Mouse (Mus musculus) heart, embryonic 16.5 days (tissue): ENCODE results near the gene Itgb6. TPM values are rescaled to one million over a fixed set of nuclear protein-coding genes. Genes with fewer than 3 reads are reported as not detected.

Source experiments
- ATAC-seq: fragments of 200-750 bp; cut with Nextera tagmentation; replicated peaks from 2 replicates; pipeline ENCODE4 v1.8.0; 2017; ENCODE audit warnings: moderate number of reproducible peaks; ENCODE audit not compliant: insufficient read depth, low FRiP score; ENCODE audit errors: extremely low read depth
- H3K27ac ChIP-seq: fragments of 300-500 bp; sonication (generic); 2 replicates; pipeline ENCODE4 v1.5.1; 2014; ENCODE audit warnings: mild to moderate bottlenecking, low read length, control low read depth, moderate library complexity
- H3K27me3 ChIP-seq: fragments of 300-500 bp; sonication (generic); 2 replicates; pipeline ENCODE4 v1.6.1; 2014; ENCODE audit warnings: low read length, mixed read lengths; ENCODE audit not compliant: control insufficient read depth, insufficient read depth
- H3K36me3 ChIP-seq: fragments of 300-500 bp; sonication (generic); 2 replicates; pipeline ENCODE4 v1.6.1; 2014; ENCODE audit not compliant: control insufficient read depth, insufficient read depth
- H3K4me1 ChIP-seq: fragments of 300-500 bp; sonication (generic); 2 replicates; pipeline ENCODE4 v1.6.1; 2014; ENCODE audit warnings: low read length, mixed read lengths; ENCODE audit not compliant: control insufficient read depth, insufficient read depth
- H3K4me2 ChIP-seq: fragments of 300-500 bp; sonication (generic); 2 replicates; pipeline ENCODE4 v1.6.1; 2014; ENCODE audit warnings: low read depth, mild to moderate bottlenecking, control low read depth, low read length
- H3K4me3 ChIP-seq: fragments of 300-500 bp; sonication (generic); 2 replicates; pipeline ENCODE4 v1.5.1; 2014; ENCODE audit warnings: mild to moderate bottlenecking, control low read depth, low read length
- H3K9ac ChIP-seq: fragments of 300-500 bp; sonication (generic); 2 replicates; pipeline ENCODE4 v1.6.1; 2014; ENCODE audit warnings: low read length, control low read depth
- H3K9me3 ChIP-seq: fragments of 300-500 bp; sonication (generic); replicated peaks from 2 replicates; pipeline ENCODE4 v1.6.1; 2016; ENCODE audit warnings: low read length; ENCODE audit not compliant: control insufficient read depth
- WGBS: fragments of 180-500 bp; shearing (Covaris S2); extraction: QIAGEN DNeasy Blood & Tissue Kit; methylation state at CpG from one replicate; pipeline ENCODE4 v1.1.7; 2014; 5-methylcytosine and 5-hydroxymethylcytosine counted together
- polyA plus RNA-seq: library from polyadenylated mRNA; unstranded; fragments of >200 nt; fragmentation: Nextera tagmentation; extraction: Ambion mirVana; gene quantifications from 2 replicates; pipeline ENCODE4 v1.2.1, GENCODE M21; 2015

The Itgb6 gene
- polyA plus RNA-seq, 1 experiment from 2014 or later: 0.28 TPM

DNA sequence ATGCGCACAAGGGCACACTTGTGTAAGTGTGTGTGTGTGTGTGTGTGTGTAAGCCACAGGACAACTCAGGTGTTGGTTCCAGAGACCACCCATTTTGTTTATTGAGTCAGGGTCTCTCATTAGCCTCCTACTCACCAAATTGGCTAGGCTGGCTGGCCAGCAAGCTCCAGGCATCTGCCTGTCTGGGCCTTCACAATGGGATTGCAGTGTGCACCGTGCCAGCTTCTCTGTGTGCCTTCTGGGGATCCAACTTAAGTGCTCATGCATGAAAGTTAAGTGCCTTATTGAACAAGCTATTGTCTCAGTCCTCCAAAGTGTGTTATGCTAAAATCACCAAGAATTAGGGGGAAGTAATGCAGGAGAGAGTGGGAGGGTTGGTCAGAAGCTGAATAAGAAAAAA, 92.1 kb downstream of the Itgb6 start:
- no peak overlapping the region for H3K27ac ChIP-seq
- no peak overlapping the region for H3K9ac ChIP-seq
- no peak for ATAC-seq
- no peaks in the 10 kb centered on the region for H3K36me3 ChIP-seq
- H3K4me1 ChIP-seq: no peaks in the 10 kb centered on the region
- WGBS: 76% methylated on average over 2 of the region's 2 CpGs
- no peaks in the 10 kb centered on the region for H3K9me3 ChIP-seq
- no peaks in the 10 kb centered on the region for H3K27me3 ChIP-seq
- no peak overlapping the region for H3K4me2 ChIP-seq
- H3K4me3 ChIP-seq: no peak overlapping the region

GRCm38 (mm10) chr2:60627952-60628351, 94.5 kb downstream of the Itgb6 start:
- no peak overlapping the region for H3K4me3 ChIP-seq
- no peaks in the 10 kb centered on the region for H3K27me3 ChIP-seq
- H3K27ac ChIP-seq: no peak overlapping the region
- no peak overlapping the region for H3K4me2 ChIP-seq
- H3K9ac ChIP-seq: no peak overlapping the region
- 81% methylated on average over 4 of the region's 4 CpGs for WGBS
- ATAC-seq: no peak
- no peaks in the 10 kb centered on the region for H3K36me3 ChIP-seq
- H3K9me3 ChIP-seq: no peaks in the 10 kb centered on the region
- no peaks in the 10 kb centered on the region for H3K4me1 ChIP-seq

GRCm38 (mm10) chr2:60627515-60627914, 94.9 kb downstream of the Itgb6 start:
- no peak overlapping the region for H3K4me2 ChIP-seq
- no peak for ATAC-seq
- no peaks in the 10 kb centered on the region for H3K36me3 ChIP-seq
- no peak overlapping the region for H3K4me3 ChIP-seq
- no peaks in the 10 kb centered on the region for H3K4me1 ChIP-seq
- no peaks in the 10 kb centered on the region for H3K9me3 ChIP-seq
- no peak overlapping the region for H3K9ac ChIP-seq
- no peaks in the 10 kb centered on the region for H3K27me3 ChIP-seq
- WGBS: 70% methylated on average over 10 of the region's 10 CpGs
- no peak overlapping the region for H3K27ac ChIP-seq

- 32% methylated on average over 2 of the region's 2 CpGs for WGBS
- H3K4me2 ChIP-seq: no peak overlapping the region
- ATAC-seq: no peak
- no peaks in the 10 kb centered on the region for H3K27me3 ChIP-seq
- H3K9me3 ChIP-seq: 0 out of 2 replicates have a peak, but pooled peaks cover 2% of the 10 kb centered on the region
- H3K4me3 ChIP-seq: no peak overlapping the region
- H3K4me1 ChIP-seq: no peaks in the 10 kb centered on the region
- no peak overlapping the region for H3K27ac ChIP-seq
- H3K9ac ChIP-seq: no peak overlapping the region
- H3K36me3 ChIP-seq: no peaks in the 10 kb centered on the region
Observed at GRCm38 (mm10) chr2:60625766-60626165, 96.7 kb downstream of the Itgb6 start.

DNA sequence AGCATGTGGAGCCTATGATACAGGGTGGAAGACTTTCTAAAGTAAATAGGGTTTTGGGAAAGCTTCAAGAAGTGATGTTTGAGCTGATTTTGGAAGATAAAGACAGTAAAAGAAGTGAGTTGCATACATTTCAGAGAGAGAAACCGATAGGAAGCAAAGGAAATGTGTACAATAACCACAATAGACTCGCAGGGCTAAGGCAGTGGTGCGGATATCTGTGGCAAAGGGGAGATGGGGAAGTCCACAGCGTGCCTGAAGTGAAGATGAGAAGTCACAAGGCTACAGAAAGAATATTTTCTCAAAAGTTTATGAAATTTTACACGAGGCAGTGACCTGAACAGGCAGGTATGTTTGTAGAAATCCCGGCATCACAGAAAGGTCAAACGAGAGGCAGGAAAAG, 100.3 kb downstream of the Itgb6 start:
- ATAC-seq: no peak
- Histone ChIP-seq H3K4me1 (no peaks in the 10 kb centered on the region), H3K9me3 (0 out of 2 replicates have a peak, but pooled peaks cover 3% of the 10 kb centered on the region), H3K27me3 (no peaks in the 10 kb centered on the region), H3K36me3 (no peaks in the 10 kb centered on the region), H3K4me2 (no peak overlapping the region), H3K9ac (no peak overlapping the region), H3K4me3 (no peak overlapping the region), H3K27ac (no peak overlapping the region)
- 77% methylated on average over 7 of the region's 7 CpGs for WGBS

- no peaks in the 10 kb centered on the region for H3K4me1 ChIP-seq
- WGBS: 85% methylated on average over 7 of the region's 7 CpGs
Observed at GRCm38 (mm10) chr2:60614758-60615157, 107.7 kb downstream of the Itgb6 start.

DNA sequence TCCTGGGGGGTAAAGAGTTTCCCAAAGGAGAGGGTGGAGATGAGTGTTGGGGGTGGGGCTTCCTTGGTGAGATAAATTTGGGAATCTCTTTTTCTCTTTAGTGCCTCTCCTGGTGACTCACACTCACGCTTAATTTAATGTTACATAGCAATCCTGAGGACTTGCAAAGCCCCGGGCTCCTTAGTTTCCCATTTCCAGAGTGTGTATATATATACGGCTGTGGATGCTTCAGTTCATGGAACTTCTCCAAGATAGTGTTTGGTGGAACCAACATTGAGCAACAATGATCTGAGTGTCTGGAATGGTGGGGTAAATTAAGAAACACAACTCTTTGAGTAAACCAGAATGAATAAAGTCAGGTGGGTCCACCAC, 108.6 kb downstream of the Itgb6 start:
- Histone ChIP-seq H3K9ac (no peak overlapping the region), H3K4me1 (no peaks in the 10 kb centered on the region), H3K27ac (no peak overlapping the region), H3K27me3 (no peaks in the 10 kb centered on the region), H3K36me3 (no peaks in the 10 kb centered on the region), H3K4me3 (no peak overlapping the region), H3K9me3 (no peaks in the 10 kb centered on the region), H3K4me2 (no peak overlapping the region)
- ATAC-seq: no peak
- WGBS: 69% methylated on average over 3 of the region's 3 CpGs

More at GRCm38 (mm10) chr2:60614758-60615157, 107.7 kb downstream of the Itgb6 start:
- no peak overlapping the region for H3K4me2 ChIP-seq
- no peaks in the 10 kb centered on the region for H3K27me3 ChIP-seq
- no peaks in the 10 kb centered on the region for H3K36me3 ChIP-seq
- H3K4me3 ChIP-seq: no peak overlapping the region
- no peaks in the 10 kb centered on the region for H3K9me3 ChIP-seq
- H3K9ac ChIP-seq: no peak overlapping the region
- no peak for ATAC-seq
- H3K27ac ChIP-seq: no peak overlapping the region

- Histone ChIP-seq H3K9ac (no peak overlapping the region), H3K9me3 (no peaks in the 10 kb centered on the region), H3K27ac (no peak overlapping the region), H3K4me3 (no peak overlapping the region), H3K4me1 (no peaks in the 10 kb centered on the region), H3K4me2 (no peak overlapping the region), H3K27me3 (no peaks in the 10 kb centered on the region), H3K36me3 (no peaks in the 10 kb centered on the region)
- ATAC-seq: no peak
- 90% methylated on average over 15 of the region's 15 CpGs for WGBS
Observed at GRCm38 (mm10) chr2:60612906-60613856, 109.3 kb downstream of the Itgb6 start.

DNA sequence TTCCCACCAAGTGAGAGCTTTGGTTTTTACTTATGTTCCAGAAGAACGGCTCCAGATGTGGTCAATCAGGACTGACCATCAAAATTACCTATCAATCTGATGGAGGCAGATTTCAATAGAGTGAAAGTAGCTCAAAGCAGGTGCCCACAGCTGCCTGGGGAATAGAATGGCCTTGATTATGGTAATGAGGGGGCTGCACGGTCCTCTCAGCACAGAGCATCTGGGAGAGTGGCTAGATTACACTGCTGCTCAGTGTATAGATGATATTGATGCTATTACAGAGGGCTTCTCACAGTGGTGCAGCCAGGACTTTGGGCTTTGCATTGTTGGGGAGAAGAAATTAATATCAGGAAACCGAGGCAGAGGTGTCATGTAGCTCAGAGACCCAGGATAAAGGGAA, 110.8 kb downstream of the Itgb6 start:
- H3K4me1 ChIP-seq: no peaks in the 10 kb centered on the region
- 81% methylated on average over 3 of the region's 3 CpGs for WGBS
- no peaks in the 10 kb centered on the region for H3K27me3 ChIP-seq
- H3K36me3 ChIP-seq: no peaks in the 10 kb centered on the region
- no peak overlapping the region for H3K4me2 ChIP-seq
- no peaks in the 10 kb centered on the region for H3K9me3 ChIP-seq
- ATAC-seq: no peak
- no peak overlapping the region for H3K27ac ChIP-seq
- H3K9ac ChIP-seq: no peak overlapping the region
- H3K4me3 ChIP-seq: no peak overlapping the region
